Mouse (Mus musculus) mouse trophoblast stem cell (cell line): ENCODE data around the gene Grin2b.
"Not testable (repeated sequence)": the region's sequence is repeated elsewhere in the genome, so short reads cannot be mapped to it uniquely, and the experiment has no call there.

Experiments used
- in situ Hi-C, 2 experiments: fragments of 300-500 bp; cut with MseI, MboI; formaldehyde crosslinking; loops; 2 replicates in 1 of 2; 3 replicates in 1 of 2; pipeline ENCODE4 v1.15.1; 2025

The Grin2b gene

DNA sequence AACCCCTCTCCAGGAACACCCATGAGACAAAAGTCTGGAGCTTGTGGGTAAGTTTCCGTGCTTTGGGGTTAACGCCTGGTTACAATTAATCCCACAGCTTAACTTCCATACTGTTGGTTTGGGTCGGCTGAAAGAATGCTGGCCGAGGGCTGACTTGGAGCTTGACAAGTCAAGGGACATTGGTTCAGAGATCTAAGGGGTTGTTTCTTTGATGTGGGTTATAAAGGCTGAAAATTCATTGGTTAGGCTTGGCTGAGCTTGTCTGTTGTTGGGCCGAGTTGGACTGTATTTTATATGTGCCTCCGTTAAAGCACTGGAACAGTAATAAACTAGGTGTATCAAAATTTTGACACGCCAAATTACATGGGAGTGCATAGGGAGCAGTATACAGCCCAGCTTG lies 359.6 kb downstream of the Grin2b start:
- in situ Hi-C loops, result no loop called here

DNA sequence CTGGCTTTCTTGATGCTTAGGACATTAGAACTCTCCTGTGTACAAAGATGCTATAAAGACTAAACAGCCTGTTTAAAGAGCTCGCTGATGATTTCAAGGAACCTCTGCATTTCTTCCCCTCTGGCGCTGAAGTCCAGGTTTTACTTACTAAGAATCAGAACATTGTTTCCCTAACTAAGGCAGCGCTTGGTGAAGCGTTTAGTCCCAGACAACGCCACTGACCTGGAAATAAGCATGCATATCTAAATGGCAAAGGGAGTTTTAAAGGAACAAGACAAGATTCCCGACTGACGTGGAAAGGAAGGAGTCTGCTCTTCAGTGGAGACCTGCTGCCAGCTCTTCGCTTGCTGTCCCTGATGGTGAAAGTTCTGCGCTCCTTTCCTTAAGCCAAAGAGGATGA lies 367.9 kb downstream of the Grin2b start:
- in situ Hi-C loops, result no loop called here

DNA sequence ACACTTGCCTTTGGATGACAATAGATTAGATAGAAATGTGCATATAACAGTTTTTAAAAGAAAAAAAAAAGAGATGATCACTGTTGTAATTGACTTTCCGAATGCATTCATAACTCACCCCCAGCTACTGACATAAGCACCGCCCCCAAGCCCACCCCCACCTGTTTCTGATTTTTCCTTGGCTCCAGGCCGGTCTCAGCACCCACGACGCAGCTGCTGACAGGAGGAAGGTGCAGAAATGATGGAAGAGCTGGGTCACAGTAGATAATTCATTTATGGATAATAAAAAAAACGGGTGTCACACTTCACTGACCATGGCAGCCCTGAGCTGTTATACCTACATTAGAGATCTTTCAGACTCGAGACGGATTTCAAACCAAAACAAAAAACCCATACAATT lies 373.4 kb downstream of the Grin2b start:
- in situ Hi-C loops, result no loop called here

DNA sequence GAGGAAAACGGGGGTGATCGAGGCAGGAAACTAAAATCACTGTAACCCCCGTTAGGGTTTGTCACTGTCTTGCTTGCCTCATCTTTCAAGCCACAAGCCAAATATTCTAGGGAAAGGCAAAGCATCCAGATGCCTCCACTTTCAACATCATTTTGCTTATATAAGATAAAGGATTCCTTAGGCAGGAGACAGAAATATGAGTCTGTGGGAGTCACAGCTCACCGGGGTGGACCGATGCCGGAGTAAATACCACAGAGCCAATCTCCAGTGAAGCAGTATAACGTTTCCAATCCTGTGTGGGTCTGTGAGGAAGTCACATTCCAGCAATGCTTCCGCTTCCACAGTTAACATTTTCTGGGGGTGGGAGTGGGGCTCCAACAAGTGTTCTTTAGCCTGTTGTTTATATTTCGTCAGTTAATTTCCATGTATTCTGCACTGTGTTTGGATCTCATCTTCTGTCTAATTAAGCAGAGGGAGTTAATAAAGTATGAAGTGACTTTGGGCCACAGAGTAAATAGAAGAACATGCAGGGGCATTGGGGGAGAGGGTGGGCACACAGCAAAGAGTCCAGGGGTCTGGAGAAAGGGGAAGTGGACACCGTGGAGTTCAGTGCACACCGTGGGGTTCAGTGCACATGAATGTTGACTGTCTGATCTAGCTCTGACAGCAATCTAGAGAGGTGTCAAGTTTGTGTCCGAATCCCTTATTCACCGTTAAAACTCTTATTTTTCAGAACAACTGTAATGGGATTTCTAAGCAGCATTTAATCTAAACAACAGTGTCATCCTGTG lies 374.9 kb downstream of the Grin2b start:
- in situ Hi-C loops, result no loop called here

DNA sequence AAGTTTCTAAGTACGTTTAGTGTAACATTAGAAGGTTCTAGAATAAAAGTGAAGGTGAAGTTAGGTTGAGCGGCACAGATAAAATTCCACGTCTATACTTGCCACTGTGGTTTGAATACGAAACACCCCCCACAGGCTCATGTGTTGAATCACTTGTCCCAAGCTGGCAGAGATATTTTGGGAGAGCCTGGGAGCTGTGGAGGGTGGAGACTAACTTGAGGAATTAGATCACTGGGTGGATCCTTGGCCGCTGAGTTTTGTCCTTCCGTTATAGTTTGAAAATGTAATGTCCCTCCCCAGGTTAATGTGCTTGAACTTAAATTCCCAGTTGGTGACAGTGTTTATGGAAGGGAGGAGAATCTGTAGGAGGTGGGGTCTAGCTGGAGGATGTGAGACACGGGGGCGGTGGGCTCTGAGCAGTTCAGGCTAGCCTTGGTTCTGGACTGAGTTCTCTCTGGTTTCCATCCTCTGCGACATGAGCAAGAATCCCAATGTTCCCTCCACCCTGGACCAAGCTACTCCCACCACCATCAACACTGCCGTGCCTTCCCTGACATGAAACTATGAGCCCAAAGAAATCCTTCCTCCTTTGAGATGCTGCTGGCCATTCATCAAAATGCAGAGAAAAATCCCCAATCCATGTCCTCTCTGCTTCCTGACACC lies 375.8 kb downstream of the Grin2b start:
- in situ Hi-C loops, result no loop called here

DNA sequence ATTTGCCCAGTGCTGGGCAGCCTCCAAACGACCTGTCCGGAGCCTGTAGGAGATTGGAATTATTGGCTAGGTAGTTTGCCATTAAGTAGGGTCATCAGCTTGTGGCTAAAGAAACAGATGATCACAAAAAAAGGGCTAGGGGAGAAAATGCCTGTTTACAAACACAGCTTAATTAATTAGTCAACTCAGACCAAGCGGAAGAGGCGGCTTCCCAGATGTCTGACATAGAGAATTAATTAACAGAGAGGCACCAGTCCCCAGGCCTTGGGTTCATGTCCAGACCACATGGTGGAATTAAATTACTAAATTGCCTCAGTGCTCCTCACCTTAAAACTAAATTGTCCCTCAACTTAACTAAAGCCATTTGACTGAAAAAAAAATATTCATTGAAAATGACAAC lies 376.4 kb downstream of the Grin2b start:
- in situ Hi-C loops, result no loop called here

DNA sequence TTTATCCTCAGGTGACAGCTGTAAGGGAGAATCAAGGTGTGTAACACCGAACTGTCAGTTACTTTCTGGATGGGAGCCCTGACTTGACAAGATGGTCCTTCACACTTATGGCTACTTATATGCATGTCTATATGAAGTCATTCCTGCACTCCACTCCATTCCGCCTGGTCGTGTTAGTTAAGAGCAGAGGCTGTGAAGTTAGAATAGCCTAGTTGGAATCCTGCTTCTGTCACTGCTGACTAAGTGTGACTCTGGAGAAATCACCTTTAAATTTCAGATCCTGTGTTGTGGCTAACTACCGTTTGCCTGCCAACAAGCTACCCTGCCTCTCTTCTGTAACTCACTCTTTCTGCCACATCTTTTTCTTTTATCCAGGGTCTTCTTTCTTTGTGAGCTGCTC lies 381.9 kb downstream of the Grin2b start:
- in situ Hi-C loops, result no loop called here

DNA sequence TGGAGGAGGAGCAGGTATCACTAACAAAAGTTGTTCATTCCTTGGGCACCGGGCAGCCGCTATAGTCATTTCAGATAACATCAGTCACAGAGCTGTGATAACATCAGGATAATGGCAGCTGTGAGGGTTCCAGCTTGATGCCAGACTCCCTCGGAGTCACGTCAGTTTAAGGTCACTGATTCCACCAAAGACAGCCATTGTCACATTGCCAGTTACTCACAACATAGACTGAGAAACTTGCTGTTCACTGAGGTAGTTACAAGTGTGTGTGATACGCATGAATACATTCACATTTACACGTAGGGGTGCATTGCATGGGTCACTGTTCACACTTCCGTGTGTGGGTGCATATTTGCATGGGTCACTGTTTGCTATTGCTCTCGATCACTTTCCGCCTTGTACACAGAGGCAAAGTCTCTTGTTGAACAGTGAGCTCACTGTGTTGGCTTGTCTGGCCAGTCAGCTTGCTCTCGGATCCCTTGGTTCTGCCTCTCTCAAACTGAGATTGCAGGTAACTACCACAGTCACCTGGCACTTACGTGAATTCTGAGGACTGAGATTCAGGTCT lies 383.6 kb downstream of the Grin2b start:
- in situ Hi-C loops, result no loop called here

DNA sequence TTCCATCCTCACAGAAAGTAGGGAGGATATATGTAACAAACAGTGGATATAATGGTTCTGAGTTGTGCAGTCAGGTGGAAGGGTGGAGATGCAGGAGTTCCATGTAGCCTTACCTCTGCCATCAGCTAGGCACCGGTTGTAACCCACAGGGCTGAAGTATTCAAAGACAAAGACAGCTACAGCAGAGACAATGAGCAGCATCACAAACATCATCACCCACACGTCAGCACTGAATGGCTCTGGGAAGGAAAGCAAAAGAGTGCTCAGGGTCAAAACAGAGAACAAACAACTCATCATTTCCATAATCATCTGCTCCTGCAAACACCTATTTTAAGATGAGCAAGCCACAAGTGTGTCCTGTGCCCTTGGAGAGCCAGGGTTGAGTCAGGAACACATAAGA lies 398.6 kb downstream of the Grin2b start:
- in situ Hi-C loops, result no loop called here

DNA sequence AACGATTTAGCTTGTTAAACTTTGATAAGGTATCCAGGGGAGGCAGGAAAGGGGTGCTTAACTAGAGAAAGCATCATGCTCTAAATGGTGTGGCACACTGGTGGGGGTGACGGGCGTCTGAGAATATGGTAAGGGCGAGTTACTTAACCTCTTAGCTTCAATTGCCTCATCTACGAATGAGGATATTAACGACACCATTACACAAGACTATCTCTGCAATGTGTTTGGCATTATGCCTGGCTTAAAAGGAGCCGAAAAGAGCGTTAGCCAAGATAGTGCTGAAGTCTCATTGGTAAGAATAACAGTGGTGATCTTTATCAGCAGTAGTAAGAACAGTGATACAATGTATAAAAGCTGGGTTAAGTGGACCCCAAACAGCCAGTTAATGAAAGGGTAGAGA lies 405.7 kb downstream of the Grin2b start:
- in situ Hi-C loops, result no loop called here

DNA sequence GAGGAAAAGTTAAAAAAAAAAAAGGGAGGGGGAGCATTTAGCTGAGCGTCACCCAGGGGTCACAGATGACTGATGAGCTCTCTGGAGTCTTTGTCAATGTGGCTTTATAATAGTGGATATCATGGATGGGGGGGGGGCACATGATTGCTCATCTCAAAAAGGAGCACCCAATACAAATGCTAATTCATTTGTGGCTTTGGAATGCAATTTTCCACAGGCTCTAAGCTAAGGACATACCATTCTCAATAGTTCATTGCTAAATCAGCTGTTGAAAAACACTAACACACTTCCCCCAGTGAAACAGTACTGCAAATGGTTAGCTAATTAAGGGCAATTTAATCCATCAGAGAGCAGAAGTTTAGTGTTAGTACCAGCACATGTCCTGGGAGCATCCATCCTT lies 414.6 kb downstream of the Grin2b start:
- in situ Hi-C loops, result no loop called here

DNA sequence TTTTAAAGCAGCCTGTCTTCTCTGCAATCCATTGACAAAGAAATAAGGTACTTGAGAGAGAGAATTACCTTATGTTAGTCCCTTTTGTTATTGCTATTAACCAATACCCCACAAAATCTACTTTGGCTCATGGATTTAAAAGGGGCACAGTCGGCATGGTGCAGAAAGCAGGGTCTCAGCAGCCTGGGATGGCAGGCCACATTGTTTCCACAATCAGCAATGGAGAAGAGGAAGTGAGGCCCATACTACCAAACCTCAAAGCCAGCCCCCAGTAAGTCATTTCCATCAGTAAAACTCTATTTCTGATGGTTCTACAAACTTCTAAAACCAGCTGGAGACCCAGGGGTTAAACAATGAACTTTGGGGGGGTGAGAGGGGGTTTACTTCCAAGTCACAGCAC lies 417.2 kb downstream of the Grin2b start:
- in situ Hi-C loops, result no loop called here

DNA sequence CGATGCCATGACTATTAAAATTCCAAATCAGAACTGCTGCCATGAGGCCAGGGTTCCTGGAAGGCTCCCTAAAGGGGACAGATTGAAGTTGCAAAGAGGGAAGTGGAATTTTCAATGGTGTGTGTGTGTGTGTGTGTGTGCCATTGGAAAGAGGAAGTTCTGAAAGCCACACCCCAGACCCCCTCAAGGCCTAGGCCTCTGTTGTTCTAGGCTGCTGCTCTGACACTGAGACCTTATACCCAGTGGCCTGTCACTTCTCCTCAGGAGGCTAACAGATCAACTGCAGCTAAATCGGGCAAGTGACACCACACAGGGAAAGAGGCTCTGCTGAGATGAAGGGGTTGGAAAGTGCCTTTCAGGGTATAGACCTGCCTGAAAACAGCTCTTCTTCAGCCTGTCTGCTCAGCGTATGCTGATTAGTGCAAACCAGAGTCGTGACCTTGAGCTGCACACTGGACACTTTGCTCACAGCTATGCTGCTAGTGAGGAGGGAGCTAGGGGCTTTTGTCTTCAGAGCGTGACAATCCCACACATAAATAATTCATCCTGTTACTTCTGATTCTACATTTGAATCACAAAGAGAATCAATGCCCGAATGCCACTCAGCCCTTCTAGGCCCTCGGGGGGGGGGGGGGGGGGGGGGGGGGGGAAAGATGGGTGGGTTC lies 424.8 kb downstream of the Grin2b start:
- in situ Hi-C loops, result no loop called here

DNA sequence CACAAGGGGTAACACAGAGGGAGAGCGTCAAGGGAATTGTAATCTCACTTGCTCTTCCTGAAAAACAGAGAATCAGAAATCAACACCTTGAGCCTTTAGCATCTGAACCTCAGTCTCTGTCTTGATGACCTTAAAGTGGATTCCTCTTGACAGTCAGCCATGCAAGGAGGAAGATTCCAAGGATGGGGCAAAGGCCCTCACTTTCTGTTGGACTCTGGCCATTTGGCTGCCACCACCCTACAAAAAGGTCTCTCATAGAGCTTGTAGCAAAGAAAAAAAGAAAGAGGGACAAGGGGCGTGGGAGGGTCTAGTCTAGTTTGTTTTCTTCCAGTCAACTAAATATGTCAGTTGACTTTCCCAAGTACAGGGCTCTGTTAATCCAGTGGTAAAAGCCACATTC lies 427.7 kb downstream of the Grin2b start:
- in situ Hi-C loops, result no loop called here

DNA sequence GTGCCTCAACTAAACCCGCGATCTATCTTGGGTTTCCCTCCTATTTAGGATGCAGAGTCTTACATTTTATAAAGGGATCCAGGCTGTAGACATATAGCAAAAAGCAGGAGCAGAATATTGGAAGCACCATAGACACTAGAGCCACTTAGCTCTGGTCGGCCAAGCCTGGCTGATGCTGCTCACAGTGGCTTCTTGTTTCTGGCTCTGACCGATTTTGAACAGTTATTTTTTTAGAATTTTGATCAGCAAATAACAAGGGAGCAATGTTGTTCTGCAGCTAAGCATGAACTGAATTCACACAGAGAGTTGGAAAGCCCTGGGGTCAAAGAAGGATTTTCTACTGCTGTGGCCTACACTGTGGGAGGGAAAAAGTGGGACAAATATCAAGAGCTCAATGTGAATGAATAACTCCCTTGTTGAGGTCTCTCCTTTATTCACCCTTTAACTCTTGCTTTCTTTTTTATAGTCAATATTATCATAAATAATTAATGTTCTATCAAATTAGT lies 439.0 kb downstream of the Grin2b start:
- in situ Hi-C loops, result no loop called here

DNA sequence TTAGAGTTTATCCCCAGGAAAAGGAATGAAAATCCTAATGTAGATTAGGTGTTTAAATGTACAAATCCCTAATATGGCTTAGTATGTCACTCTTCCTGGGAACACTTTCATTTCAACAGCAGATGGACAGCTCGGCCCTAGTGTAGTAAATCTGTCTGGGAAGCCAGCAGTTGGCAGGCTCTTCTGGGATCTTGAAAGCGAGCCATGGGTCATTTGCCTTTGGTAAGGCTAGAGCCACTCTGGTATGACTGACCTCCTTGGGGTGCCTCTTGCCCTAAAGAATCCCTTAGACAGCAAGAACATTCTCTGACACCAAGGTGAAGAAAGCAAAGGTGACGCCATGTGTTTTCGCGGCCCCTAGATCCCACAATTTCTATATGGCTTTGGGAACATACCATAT lies 446.2 kb downstream of the Grin2b start:
- in situ Hi-C loops, result no loop called here

DNA sequence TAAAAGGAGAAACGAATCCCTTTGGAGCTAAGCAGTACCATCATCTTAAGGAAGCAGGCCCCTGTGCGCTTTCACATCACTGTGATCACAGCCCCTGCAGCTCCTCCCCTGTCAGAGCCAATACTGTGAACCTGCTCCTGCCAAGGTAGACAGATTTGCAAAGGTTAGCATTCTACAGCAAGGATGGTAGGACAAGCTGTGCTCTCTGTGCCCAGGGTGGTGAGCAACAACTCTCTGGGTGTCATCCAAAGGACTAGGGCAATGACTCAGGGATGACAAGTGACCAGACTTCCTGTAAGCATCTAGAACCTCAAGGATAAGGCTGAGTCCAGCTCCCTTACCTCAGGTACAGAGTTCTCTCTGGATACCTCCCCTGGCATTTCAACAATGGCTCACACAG lies 451.6 kb downstream of the Grin2b start:
- in situ Hi-C loops, result no loop called here

DNA sequence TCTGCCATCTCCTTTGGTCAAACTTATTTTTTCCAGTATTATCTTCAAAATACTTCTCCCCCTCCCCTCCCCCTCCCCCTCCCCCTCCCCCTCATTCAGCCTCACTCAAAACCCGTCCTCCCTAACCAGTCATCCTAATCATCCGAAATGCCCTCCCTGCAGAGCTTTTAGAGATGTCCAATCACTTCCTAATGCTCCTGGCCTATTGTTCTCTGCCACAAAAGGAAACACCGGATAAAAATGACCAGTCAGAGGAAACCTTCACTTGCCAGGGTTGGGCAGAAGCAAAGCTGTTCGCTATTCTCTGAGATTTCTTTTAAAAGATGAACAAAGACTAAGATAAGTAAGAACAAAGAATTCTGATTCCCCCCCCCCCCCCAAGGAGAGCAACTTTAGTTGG lies 458.4 kb downstream of the Grin2b start:
- in situ Hi-C loops, result no loop called here

DNA sequence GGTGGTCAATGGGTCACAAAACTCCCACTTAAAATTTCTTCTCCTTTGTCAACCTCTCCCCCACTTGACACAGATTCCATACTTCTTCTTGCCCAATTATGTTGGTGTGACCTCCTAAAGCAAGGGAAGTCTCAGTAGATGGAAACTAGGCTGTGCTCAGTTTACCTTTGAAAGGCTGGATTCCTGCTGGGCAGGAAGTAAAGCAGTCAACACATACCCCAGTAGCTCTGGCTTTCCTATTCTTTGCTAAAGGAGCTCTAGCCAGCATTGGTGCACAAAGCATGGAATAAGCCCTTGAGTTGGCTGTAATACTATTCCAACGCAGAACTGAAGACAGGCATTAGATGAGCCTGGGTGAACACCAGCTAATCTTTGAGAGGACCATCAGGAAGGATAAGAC lies 459.1 kb downstream of the Grin2b start:
- in situ Hi-C loops, result no loop called here

DNA sequence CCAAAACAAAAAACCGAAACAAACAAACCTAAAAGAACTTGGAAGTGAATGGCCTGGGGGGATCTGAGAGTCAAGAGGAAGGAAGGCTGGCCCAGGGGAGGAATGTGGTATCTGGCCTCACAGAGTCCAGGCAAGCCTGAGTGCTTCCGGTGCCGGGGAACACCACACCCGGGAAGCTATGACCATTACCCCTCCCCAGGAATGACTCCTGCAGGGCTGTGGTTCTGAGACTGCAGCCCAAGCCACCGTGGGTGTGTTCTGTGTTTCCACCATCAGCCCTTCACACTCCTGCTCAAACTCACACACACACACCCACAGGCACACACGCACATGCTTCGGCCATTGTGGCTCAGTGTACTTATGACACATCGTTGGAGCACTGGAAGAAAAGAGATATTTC lies 459.6 kb downstream of the Grin2b start:
- in situ Hi-C loops, result no loop called here

DNA sequence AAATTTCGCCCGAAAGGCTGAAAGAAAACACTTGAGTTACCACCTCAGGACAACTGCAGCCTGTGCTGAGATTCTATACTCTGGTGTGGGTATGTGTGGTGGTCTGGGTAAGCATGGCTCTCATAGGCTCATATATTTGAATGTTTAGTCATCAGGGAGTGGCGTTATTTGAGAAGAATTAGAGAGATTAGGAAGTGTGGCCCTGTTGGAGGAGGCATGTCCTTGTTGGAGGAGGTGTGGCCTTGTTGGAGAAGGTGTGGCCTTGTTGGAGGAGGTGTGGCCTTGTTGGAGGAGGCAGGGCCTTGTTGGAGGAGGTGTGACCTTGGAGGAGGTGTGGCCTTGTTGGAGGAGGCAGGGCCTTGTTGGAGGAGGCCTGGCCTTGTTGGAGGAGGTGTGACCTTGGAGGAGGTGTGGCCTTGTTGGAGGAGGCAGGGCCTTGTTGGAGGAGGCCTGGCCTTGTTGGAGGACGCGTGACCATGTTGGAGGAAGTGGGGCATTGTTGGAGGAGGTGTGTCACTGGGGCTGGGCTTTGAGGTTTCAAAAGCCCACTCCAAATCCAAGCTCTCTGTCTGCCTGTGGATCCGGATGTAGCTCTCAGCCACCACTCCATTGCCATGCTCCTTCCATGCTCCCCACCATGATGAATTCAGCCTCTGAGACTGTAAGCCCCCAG lies 466.3 kb downstream of the Grin2b start:
- in situ Hi-C loops, result not testable (repeated sequence)

DNA sequence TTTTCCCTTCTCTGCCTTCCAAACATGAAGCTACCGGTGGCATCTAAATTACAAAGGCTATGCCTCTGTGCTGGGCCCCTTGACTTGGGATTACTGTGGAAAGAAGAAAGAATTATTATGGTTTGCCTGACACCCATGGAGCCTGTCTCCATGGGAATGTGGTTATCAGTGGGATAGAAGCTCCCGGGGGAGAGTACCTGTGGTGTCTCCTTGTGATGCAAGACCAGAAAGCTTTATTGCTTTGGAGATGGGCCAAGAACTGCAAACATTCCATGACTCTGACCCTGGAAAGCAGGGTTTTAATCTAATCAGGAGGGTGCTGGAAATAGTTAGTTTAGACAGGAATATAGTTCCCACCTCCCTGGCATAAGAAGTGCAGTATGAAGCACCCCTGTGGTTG lies 469.7 kb downstream of the Grin2b start:
- in situ Hi-C loops, result no loop called here
